In the genomic region with DNA sequence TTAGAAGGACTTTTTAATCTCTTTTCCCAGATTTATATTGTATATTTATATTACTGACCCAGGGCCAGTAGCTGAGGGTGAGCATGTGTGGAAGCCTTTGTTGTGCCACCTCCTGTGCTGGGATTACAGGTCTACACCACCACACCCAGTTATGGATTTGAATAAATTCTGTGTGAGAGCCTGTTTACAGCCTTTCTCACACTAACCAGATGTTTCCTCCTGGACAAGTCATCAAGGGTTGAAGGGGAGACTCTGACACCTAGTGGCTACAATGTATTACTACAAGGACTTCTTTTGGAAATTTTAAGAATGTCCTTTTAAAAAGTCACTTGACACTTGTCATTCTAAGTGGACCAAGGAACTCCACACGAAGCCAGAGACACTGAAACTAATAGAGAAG, we compare ENCODE assay signal across 10 mouse cellular contexts. TPM values are rescaled to one million over a fixed set of nuclear protein-coding genes. Genes with fewer than 3 reads are reported as not detected.
A peak's percentile ranks its signal among the peaks of the same experiment; 100 is the strongest.
DNase-seq lines count a peak whose midpoint lies in the region; ATAC-seq and TF ChIP-seq lines count a peak whose summit lies in the region.
"Had no signal": no experiment of that assay in that cellular context is flagged by ENCODE, and none has a peak within 500 bp of the region (broad histone marks: within the 10 kb centered on the region; RNA-seq: fewer than 3 reads in every experiment).

No protein-coding gene starts in this region.

- no peak overlapping the region for H3K27ac ChIP-seq in hindbrain, embryonic 14.5 days
- no peak overlapping the region for H3K27ac ChIP-seq in hindbrain, embryonic 10.5 days
- H3K27ac ChIP-seq in cortical plate, adult 2 months (ENCODE audit: insufficient read depth, low read length): no peak overlapping the region
- H3K27ac ChIP-seq: embryonic facial prominence, embryonic 12.5 days; neural tube, embryonic 12.5 days had no signal

- no peak for ATAC-seq in hindbrain, embryonic 14.5 days (ENCODE audit: low FRiP score)
- ATAC-seq in megakaryocyte, adult 5-6 weeks (ENCODE audit: poor library complexity, severe bottlenecking): peak; percentile 64; the same call in 1 of the 2 replicates

- no peaks in the 10 kb centered on the region for H3K9me3 ChIP-seq in hindbrain, embryonic 14.5 days (ENCODE audit: control insufficient read depth, low read length)
- no peaks in the 10 kb centered on the region for H3K9me3 ChIP-seq in hindbrain, embryonic 10.5 days
- H3K9me3 ChIP-seq in E14TG2a.4 (ENCODE audit: low read length): no peaks in the 10 kb centered on the region
- H3K9me3 ChIP-seq: embryonic facial prominence, embryonic 12.5 days; neural tube, embryonic 12.5 days had no signal

- H3K4me2 ChIP-seq in hindbrain, embryonic 14.5 days (replicated peaks): no peak overlapping the region
- H3K4me2 ChIP-seq: embryonic facial prominence, embryonic 12.5 days; neural tube, embryonic 12.5 days had no signal

- no peaks in the 10 kb centered on the region for H3K36me3 ChIP-seq in hindbrain, embryonic 14.5 days (replicated peaks; ENCODE audit: control insufficient read depth, insufficient read depth)
- H3K36me3 ChIP-seq in hindbrain, embryonic 10.5 days: no peaks in the 10 kb centered on the region
- H3K36me3 ChIP-seq in E14TG2a.4 (ENCODE audit: insufficient read depth, low read length): no peaks in the 10 kb centered on the region
- H3K36me3 ChIP-seq: embryonic facial prominence, embryonic 12.5 days; neural tube, embryonic 12.5 days had no signal

- peak; percentile 65 for DNase-seq in hindbrain, embryonic 14.5 days (ENCODE audit: low spot score)
- DNase-seq in hindbrain, embryonic 10.5 days (ENCODE audit: low spot score): no peak
- DNase-seq in adrenal gland, postnatal 10 days: no peak
- DNase-seq in layer of hippocampus, postnatal 25 days (ENCODE audit: extremely low spot score in 1 of 2, low spot score in 1 of 2): no peak
- no peak for DNase-seq in kidney, adult 11 months

- H3K27me3 ChIP-seq in hindbrain, embryonic 14.5 days (ENCODE audit: control insufficient read depth, insufficient read depth, low read length): no peaks in the 10 kb centered on the region
- H3K27me3 ChIP-seq in hindbrain, embryonic 10.5 days (ENCODE audit: insufficient read depth, poor library complexity, severe bottlenecking): no peaks in the 10 kb centered on the region
- no peaks in the 10 kb centered on the region for H3K27me3 ChIP-seq in E14TG2a.4 (ENCODE audit: insufficient read depth, low read length)
- H3K27me3 ChIP-seq: embryonic facial prominence, embryonic 12.5 days; neural tube, embryonic 12.5 days had no signal

- whole genome bisulfite sequencing in hindbrain, embryonic 14.5 days: 0% methylated on average over 1 of the region's 1 CpGs
- WGBS in hindbrain, embryonic 10.5 days: 0% methylated on average over 1 of the region's 1 CpGs

- H3K9ac ChIP-seq in hindbrain, embryonic 14.5 days: no peak overlapping the region
- H3K9ac ChIP-seq: embryonic facial prominence, embryonic 12.5 days; neural tube, embryonic 12.5 days had no signal

- no peaks in the 10 kb centered on the region for H3K4me1 ChIP-seq in hindbrain, embryonic 14.5 days (replicated peaks; ENCODE audit: control insufficient read depth, insufficient read depth, low read length)
- H3K4me1 ChIP-seq in hindbrain, embryonic 10.5 days (replicated peaks): no peaks in the 10 kb centered on the region
- H3K4me1 ChIP-seq in E14TG2a.4 (replicated peaks; ENCODE audit: low read depth, low read length): no peaks in the 10 kb centered on the region
- H3K4me1 ChIP-seq in cortical plate, adult 2 months (ENCODE audit: control insufficient read depth, insufficient read depth, low read length): no peaks in the 10 kb centered on the region
- H3K4me1 ChIP-seq: embryonic facial prominence, embryonic 12.5 days; neural tube, embryonic 12.5 days had no signal

- H3K4me3 ChIP-seq in hindbrain, embryonic 14.5 days (replicated peaks; ENCODE audit: low read length): no peak overlapping the region
- no peak overlapping the region for H3K4me3 ChIP-seq in hindbrain, embryonic 10.5 days
- H3K4me3 ChIP-seq in E14TG2a.4 (replicated peaks; ENCODE audit: low read length): no peak overlapping the region
- H3K4me3 ChIP-seq in cortical plate, adult 2 months (ENCODE audit: insufficient read depth, low read length): no peak overlapping the region
- H3K4me3 ChIP-seq: embryonic facial prominence, embryonic 12.5 days; neural tube, embryonic 12.5 days had no signal

- TF ChIP-seq CTCF in E14TG2a.4 (conservative IDR thresholded peaks at IDR 0.05; ENCODE audit: low read length): peak; percentile 66
- TF ChIP-seq CTCF in cortical plate, adult 2 months (IDR thresholded peaks at IDR 0.05; ENCODE audit: extremely low read depth, insufficient read depth, low read length): peak; percentile 46; the same call in 1 of the 2 replicates

- TF ChIP-seq POLR2A in cortical plate, adult 2 months (IDR thresholded peaks at IDR 0.05; ENCODE audit: extremely low read depth, insufficient read depth, low read length): no peak

RNA-seq across cellular contexts. Expression of a gene that starts 28.7 kb away (rescaled TPM):
- 0.20 and 0.21 TPM in 2 replicates for polyA plus RNA-seq in hindbrain, embryonic 14.5 days (2014; fragmentation: Nextera tagmentation; extraction: Ambion mirVana)
- polyA plus RNA-seq in hindbrain, embryonic 10.5 days (2016; fragmentation: Nextera tagmentation; extraction: Ambion mirVana): 0.21 and 0.22 TPM in 2 replicates
- 0.40 TPM in 2 replicates for polyA plus RNA-seq in cortical plate, adult 2 months (2012; rRNA removed)
- 16.8 and 17.6 TPM in 2 replicates for total RNA-seq in megakaryocyte, adult 5-6 weeks (2015)
- total RNA-seq in megakaryocyte, adult 5-6 weeks (2017): 20.8 and 21.5 TPM in 2 replicates
- 1 to 10 TPM; 3.8 to 5.6 TPM for total RNA-seq in adrenal gland, postnatal 10 days (2021)
- under 1 TPM; 0.32 to 0.40 TPM for total RNA-seq in layer of hippocampus, postnatal 25 days (2021)
